Mouse (Mus musculus) thymus, postnatal 10 days (tissue): ENCODE measurements around the gene Adamts9.

Experiments used
- DNase-seq, 2 experiments: peaks; one replicate each; pipeline ENCODE4 v3.0.0; 2021; ENCODE audit warnings: low spot score in 2 of 2

Adamts9 gene

DNA sequence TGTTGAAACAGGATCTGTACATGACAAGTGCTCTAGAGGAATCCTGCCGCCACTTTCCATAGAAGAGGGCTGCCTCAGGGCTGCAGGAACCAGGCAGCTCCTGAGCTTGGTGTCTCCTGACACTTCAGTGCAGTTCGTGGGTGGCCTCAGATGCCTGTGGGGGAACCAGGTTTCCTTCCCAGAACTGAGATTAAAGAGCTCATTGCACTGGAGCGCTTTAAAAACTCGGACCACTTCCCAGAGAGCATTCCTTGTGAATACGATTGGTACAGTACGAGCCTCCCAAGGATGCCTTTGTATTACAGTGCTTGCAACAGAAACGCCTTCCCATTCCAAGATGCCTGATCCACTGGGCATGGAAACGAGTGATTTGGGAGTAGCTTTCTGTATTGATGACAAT, 18.8 kb downstream of the Adamts9 start:
- no peak for DNase-seq

DNA sequence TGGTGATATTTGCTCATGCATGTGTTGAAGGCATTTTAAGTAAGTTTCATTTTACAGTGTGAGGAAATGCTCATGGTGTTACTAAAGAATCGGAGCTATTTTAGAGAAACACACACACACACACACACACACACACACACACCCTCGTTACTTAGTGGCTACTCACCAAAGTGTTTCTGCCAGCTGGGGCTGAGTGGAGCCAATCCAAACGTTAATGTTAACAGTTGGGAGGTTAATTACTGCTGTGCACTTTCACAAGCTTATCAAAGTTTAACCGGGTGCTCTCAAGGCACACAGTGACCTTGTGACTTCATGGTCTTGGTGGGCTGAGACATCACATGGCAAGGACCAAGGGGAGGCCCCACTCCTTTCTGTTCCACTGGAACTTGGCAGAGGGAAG, 21.4 kb downstream of the Adamts9 start:
- no peak for DNase-seq

DNA sequence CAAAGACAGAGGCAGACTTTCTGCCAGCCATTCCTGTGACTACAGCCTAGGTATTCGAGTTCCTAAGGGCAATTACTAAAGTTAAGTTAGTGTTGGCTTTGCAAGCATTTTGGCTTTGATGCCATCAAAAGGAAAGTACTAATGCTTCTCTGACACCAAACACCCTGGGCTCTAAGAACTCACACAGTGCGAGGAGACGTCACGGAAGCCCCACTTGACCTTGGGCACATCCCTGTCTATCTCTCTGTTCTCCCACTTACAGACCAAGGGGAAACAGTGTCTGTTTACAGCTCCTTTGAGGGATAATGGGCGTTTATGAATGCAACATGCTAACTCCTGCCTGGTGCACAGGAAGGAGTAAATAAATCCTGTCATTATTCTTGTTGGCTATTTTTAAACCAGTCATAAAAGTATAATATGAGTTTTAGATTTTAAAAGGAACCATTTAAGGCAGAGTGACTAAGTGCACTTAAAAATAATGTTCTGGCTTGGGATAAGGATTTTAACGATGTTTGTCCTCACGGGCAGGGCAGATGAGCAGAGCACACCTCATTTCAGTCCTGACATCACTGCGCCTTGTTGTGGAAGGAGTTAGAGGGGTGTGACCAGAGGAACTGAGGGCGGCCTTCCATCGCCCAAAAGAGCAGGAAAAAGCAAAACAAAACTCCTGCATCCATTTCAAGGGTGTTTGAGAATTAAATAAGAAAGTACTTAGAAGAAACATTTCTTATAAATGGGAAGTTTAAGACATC, 22.2 kb downstream of the Adamts9 start:
- DNase-seq: no peak

DNA sequence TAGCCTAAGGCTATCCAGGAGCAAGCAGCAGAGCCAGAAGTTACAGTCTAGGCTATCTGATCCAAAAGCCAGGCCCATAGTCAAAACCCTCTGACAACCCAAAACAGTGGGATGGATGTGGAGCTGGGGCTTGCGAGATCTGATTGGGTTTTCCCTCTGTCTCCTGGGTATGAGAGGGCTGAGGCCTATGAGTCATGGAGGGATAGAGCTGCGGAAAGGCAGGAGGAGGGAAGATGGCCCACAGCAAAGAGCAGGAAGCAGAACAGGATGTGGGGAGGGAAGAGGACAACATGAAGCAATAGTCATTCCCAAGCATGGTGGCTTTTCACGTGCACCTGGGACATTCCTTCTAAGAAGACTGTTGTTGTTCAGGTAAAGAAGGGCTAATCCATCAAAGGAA, 32.7 kb downstream of the Adamts9 start:
- DNase-seq: no peak

DNA sequence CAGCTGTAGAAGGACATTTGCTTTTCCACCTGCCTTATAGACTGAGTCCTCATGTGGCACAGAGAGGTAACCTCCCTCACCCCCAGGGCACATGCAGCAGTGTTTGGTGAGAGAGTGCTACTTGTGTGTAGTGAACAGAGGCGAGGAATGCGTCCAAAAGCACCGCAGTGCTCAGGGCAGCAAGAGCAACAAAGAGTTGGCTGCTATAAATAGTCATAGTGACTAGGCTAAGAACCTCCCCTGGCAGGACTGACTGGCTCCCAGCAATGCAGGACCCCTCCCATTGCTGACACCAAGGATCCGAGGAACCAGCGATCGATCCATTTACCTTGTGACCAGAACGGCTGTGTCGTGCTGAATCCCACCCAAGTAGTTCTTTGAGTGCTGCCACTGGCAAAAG, 33.9 kb downstream of the Adamts9 start:
- DNase-seq: no peak

DNA sequence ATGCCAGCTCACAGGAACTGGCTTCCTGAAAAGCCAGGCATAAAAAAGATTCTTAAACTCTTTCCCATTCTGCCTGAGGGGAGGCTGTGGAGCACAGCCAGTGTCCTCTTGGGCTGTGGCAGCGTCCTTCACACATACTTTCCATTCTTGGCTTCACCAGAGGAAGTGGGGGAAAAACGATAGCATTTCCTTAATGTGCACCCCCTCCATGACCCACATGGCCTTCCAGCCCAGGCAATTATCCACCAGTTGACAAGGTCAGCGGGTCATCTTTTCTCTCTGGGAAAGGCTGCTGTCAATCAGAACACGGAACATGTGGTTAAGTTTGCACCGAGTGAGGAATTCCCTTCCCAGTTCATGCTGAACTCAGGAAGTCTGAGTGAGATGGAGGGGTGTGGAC, 37.4 kb downstream of the Adamts9 start:
- no peak for DNase-seq

DNA sequence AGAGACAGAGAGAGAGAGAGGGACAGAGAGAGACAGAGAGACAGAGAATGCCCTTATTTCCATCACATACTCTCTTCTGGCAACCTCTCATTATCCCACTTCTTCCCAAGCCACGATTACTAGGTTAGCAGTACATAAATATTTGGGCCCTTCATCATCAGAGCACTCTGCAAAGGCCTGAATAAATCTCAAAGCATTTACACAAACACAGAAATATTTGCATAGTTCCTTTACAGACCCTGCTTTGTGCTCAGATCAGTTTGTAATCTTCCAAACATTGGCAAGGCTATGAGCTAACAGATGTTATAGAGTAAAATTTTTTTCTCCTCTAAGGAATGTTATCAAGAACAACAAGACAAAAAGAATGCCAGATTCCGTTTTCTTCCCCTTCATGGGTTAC, 38.8 kb downstream of the Adamts9 start:
- DNase-seq: no peak

DNA sequence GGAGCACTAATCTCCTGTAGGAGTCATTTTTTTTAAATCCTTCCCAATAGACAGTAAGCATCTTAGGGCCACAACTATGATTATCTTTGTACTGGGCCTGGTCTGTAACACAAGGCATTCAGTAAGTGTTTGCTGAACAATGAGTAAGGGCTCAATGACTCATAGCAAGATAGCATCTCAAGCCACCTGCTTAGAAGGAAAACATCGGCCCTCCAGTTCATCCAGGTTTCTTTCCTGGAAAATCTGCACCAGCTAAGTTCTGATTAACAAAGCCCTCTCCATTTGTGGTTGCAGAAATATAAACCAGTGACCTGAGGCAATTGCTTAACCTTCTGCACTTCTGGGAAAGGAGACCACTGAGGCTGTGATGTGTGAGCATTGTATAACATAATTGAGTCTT, 39.3 kb downstream of the Adamts9 start:
- no peak for DNase-seq

DNA sequence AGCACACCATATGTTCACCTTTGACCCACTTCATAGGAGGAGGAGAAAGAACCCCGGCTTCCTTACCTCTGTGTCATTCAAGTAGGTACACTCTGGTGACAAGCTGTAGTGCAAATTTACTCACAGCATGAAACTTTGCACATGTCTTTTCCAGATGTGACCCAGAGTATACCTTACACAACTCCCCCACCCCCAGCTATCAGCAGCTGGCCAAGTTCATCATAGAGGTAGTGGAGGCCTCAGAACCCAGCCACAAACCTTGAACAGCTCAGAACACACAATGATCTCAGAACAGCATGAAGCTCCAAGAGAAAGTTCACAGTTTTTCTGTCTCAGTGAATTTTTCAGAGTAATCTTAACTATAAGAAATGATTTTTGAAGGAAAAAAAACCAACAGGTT, 51.8 kb downstream of the Adamts9 start:
- DNase-seq: no peak

DNA sequence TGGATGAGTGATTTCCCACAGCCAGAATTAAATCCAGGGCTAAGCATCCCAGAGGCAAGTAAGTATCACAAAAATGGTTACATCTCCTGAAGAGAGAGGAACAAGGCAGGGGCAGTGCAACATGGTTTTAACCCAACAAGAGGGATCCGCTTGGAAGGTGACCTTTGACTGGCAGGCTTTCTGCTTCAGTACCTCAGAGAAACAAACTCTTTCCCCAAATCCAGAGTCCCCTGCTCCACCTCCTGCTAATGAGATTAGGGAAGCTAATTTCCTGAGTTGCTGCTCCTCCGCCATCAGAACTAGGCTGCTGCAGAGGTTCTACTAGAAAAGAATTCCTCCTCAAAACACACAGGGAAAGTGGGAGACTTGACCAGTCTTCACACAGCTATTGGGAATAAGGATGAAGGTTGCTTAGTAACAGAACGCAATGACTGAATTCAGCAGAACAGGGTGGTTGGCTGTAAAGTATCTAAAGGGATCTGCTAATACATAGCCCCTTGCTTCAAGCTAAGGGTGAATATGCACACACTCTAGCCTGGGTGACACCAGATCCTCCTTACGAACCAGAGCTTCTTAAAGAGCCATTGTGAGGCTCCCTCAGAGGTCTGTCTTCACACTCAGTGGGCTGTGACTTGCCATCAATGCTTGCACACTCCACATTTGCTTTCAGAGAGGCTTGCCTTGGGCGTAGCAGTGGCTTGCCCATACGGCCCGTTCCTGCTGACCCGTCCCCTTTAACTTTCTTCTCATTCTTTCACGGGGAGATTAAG, 60.0 kb downstream of the Adamts9 start:
- no peak for DNase-seq

DNA sequence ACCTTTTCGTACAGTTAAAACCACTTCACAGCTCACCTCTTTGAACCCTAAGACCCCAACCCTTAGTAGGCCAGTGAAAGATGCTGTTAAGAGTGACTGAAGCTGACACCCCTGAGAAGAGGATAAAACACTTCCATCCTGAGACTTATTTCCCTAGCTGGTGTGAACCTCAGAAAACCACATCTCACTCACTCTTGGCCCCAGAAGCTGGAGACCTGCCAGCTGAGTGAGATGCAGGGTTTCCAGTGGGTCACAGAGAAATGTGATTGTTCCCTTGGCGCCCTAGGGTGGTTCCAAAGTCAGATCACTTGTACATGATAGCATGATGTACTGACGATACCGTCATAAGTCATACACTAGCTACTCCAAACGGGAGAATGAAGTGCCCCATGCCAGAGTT, 60.8 kb downstream of the Adamts9 start:
- no peak for DNase-seq

DNA sequence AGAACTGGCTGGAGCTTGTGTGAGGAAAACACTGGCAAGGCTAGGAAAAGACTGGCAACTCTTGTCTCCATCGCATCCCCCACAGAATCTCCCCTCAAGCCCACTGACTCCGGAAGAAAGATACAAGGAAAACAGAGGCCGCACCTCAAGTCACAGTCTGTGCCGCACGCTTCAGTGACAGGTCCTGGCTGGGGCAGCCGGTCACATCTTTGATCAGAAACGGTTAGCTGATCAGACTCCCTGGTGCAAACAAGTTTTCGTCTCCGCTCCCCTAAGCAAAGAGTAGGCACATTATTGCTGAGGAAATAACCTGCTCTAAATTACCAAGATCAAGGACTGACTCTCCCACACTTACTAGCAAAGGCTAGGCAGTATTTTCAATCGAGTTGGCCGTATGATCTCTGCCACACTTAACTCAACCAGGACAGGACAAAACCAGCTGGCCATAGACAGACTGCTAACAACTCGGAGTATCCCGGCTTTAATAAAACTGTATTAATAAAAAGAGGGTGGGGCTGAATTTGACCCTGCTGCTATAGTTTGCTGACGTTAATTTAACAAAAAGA, 63.5 kb downstream of the Adamts9 start:
- no peak for DNase-seq

DNA sequence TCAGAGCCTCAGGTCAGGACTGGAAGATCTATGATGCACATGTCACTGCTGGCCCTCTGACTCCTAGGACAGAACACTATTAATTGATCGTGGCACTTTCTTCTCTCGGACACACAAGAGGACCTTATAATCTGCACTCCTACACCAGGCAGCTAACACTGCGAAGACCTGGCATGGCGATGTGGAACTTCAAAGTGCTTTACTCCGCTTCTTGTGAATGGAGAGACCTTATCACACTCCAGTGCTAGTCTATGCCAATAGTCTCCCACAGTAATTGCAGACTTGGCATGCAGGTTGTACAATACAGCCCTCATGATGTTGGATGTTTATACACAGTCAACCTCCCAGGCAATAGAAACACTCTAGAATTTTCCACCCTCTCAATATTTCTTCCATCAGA, 64.5 kb downstream of the Adamts9 start:
- DNase-seq: no peak

DNA sequence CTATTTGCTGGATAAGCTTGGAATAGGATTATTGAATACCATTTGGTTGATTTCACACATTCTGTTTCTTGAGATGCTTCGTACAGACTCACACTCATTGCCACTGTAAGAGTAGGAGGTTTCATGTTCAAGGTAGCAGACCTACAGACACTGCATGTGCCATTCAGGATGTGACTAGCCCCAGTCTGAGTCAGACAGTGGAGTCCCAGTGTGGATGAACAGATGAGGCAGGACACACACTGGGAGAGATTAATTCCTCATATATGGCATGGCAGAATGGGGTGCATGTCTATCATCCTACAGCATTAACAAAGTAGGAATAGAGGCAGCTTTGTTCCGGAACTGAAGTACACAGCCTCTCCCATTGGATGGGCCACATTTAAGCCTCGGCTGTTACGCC, 66.1 kb downstream of the Adamts9 start:
- DNase-seq: no peak

DNA sequence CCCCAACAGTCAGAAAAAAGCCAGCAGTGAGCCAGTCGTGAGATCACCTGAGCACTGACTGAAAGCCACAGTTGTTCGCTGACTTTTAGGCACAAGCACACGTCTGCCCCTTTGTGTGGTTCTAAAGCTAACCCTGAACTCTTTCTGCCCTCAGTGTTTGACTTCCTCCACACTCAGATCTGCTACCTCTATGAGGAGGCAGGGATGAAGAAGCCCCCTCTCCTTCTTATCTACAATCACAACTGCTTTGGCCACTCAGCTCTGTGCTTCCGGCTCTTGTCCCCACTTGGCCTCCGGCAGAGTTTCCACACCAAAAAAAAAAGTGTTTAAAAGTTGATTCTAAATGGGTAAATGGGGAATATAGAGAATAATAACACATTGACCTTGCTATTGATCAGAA, 67.2 kb downstream of the Adamts9 start:
- DNase-seq: no peak

DNA sequence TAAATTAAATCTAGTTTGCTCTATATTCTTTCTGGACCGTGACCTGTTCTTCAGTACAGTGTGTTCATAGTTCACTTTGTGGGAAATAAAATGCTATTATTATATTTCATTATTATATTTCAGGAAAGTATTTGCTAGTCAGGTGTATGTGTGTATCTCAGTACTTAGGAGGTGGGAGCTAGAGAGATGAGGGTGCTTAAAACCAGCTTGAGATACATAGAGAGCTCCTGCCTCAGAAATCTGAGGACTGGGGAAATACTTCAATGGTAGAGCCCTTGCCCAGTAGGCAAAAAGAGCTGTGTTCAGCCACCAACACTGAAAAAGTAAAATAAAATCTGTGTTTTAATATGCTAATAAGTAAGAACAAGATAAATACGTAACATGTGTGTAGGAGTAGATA, 68.0 kb downstream of the Adamts9 start:
- DNase-seq: no peak

DNA sequence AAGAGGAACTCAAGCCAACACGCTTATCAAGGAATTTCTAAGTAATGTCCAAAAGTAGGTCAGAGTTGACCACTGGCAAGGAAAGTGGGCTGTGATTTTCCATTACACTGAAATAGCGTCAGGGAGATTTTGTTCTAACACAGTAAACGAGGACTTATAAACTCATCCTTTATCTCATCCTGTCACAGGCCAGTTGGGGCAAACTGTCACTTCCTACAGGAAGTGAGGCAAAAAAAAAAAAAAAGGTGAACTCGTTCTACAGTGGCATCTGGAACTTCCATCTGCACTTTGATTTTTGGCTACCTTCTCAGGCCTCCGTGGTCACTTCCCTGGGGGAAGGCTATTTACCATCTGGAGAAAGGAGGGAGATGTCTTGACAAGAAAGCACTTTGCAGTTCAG, 68.4 kb downstream of the Adamts9 start:
- DNase-seq: no peak

DNA sequence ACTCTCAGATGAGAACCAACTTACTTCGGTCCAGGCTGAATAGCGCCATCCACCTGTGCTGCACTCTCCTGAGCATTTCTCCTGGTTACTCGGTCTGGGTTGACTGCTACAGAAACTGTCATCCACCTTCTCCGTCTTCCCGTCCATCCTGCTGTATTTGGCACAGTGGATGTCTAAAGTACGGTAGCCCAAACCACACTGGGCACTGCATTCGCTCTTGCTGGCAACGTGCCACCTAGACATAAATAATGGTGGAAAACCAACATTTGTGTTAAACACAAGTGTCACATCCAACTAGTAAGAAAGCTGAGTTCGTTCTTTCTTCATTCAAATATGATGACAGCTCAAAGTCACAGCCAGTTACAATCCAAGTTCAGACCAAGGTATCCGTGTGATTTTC, 70.5 kb downstream of the Adamts9 start:
- no peak for DNase-seq

DNA sequence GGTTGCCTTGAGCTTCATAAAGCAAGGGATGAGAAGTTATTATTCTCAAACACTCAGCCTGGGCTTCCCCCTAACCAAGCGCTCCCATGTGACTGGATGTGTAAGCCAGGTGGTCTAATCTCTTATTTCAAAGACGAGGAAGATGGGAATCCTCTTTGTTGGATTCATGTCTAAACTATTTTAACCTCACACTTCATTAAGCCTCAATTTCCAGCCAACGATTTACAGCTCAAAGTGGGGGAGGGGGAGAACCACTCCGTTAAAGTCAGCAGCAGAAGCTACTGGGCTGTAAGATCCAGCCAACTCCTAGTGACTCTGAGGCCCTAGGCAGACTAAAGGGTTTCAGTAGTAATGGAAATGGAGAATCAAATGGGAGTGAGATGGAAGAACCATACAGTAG, 71.5 kb downstream of the Adamts9 start:
- DNase-seq: no peak

DNA sequence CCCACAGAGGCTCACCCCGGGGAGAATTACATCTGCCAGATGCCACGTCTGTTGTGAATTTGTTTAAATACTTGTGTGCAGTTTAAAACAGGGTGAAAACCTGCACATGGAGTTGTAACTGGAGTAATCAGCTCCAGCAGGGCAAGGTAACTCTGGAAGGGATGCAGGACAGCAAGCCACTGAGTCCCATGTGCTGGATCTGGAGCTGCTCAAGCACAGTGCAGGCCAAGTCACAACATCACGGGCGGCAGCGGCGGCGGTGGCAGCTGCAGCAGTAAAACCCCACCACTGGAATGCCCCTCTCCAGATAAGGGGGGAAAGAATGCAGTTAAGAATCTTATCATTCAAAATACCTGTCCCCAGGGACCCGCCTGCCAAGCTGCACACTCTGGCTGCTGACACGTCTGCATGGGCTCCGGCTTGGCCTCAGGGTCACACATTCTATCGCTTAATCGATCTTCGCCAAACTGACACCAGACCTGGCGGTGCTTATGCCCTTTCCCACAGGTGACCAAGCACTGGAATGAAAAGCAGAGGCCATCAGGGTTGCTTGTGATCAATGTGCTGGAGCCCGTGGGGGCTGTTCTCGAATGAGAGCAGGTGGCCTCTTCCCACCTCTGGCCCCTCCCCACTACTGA, 73.6 kb downstream of the Adamts9 start:
- no peak for DNase-seq

DNA sequence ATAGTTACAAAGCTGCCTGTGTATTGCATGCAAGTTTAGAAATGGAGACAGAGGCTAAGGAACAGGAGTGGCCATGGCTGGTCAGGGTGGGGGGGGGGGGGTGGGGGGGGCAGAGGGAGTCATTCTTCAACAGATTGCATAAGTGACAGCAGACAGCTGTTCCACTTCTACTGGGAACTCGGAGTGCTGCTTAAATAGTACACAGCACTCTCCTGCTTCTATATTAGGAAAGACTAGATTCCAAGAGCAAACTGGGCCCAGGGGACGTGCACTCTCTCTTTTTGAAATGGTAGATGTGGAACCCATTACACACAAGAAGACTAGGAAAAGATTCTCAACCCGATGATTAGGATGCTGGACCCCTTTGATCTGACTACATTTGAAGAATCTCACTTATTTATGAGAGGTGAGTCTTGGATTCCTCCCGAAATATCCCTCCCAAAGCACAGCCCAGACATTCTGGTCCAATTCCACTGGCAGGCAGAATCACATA, 74.2 kb downstream of the Adamts9 start, which contains the start of gene Gm15737:
Gene Gm15737, plus strand, starts transcription at position 269 of the 493 bp plus-strand sequence.
- no peak for DNase-seq

DNA sequence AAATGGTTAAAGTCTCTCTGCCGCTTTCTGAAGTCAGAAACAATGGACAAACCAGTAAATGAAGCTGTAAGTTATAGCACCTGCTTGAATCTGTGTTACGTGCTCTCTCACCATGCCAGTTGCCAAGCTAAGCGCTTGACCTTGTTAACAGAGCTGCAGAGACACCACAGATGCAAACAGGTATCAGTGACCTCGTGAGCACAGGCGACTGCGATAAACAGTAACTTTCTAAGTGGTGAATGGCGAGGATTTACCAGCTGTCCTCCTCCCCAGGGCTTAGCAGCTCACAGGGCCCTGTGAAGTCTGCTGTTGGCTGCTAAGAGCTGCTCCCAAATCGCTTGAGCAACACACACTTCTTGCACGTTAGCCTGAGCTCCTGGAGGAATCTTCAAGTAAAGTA, 80.7 kb downstream of the Adamts9 start:
- no peak for DNase-seq
